8 mouse cellular contexts compared by ENCODE assay signal in genomic region chr10:14332688-14333117, GRCm38 (mm10).
DNase-seq lines count a peak whose midpoint lies in the region; ATAC-seq and TF ChIP-seq lines count a peak whose summit lies in the region.

No protein-coding gene starts in this region.

- ATAC-seq in neural tube, embryonic 13.5 days (ENCODE audit: low read depth) = peak; percentile 96
- no peak for ATAC-seq in liver, embryonic 12.5 days

- H3K9me3 ChIP-seq in neural tube, embryonic 13.5 days = no peaks in the 10 kb centered on the region
- no peaks in the 10 kb centered on the region for H3K9me3 ChIP-seq in liver, embryonic 12.5 days (replicated peaks)

- 13% methylated on average over 4 of the region's 4 CpGs for whole genome bisulfite sequencing in neural tube, embryonic 13.5 days
- WGBS in liver, embryonic 12.5 days (ENCODE audit: insufficient replicate concordance) = 35% methylated on average over 4 of the region's 4 CpGs

- 0 out of 2 replicates have a peak overlapping the region, but pooled peaks have one; percentile 52 for H3K27ac ChIP-seq in embryonic fibroblast, embryonic 13.5 days (ENCODE audit: insufficient read depth, low read length)
- peak overlapping the region; percentile 61 for H3K27ac ChIP-seq in neural tube, embryonic 13.5 days (replicated peaks)
- no peak overlapping the region for H3K27ac ChIP-seq in liver, embryonic 12.5 days

- no peak overlapping the region for H3K4me2 ChIP-seq in neural tube, embryonic 13.5 days
- no peak overlapping the region for H3K4me2 ChIP-seq in liver, embryonic 12.5 days

- H3K27me3 ChIP-seq in neural tube, embryonic 13.5 days = no peaks in the 10 kb centered on the region
- H3K27me3 ChIP-seq in liver, embryonic 12.5 days (replicated peaks) = no peaks in the 10 kb centered on the region

- peak; percentile 13 to 30 for DNase-seq in left cerebral cortex, adult 18-20 months (ENCODE audit: low spot score in 2 of 2)
- no peak for DNase-seq in left cerebral cortex, adult 11 months (ENCODE audit: low spot score)
- peak; percentile 2 to 43 for DNase-seq in kidney, postnatal 25 days
- no peak for DNase-seq in spleen, postnatal 10 days (ENCODE audit: low spot score in 2 of 2)
- DNase-seq in adipocyte (ENCODE audit: low spot score) = no peak

- H3K9ac ChIP-seq in neural tube, embryonic 13.5 days = no peak overlapping the region
- no peak overlapping the region for H3K9ac ChIP-seq in liver, embryonic 12.5 days

- no peak overlapping the region for H3K4me3 ChIP-seq in embryonic fibroblast, embryonic 13.5 days (ENCODE audit: insufficient read depth, low read length)
- no peak overlapping the region for H3K4me3 ChIP-seq in neural tube, embryonic 13.5 days
- no peak overlapping the region for H3K4me3 ChIP-seq in liver, embryonic 12.5 days

- H3K36me3 ChIP-seq in neural tube, embryonic 13.5 days = no peaks in the 10 kb centered on the region
- H3K36me3 ChIP-seq in liver, embryonic 12.5 days = no peaks in the 10 kb centered on the region

- no peak for TF ChIP-seq POLR2A in embryonic fibroblast, embryonic 13.5 days (IDR thresholded peaks at IDR 0.05; ENCODE audit: low read depth, low read length)

- peaks cover 6% of the 10 kb centered on the region; the same call in 1 of the 2 replicates for H3K4me1 ChIP-seq in embryonic fibroblast, embryonic 13.5 days (ENCODE audit: control insufficient read depth, insufficient read depth, low read length)
- peaks cover 26% of the 10 kb centered on the region for H3K4me1 ChIP-seq in neural tube, embryonic 13.5 days (replicated peaks)
- no peaks in the 10 kb centered on the region for H3K4me1 ChIP-seq in liver, embryonic 12.5 days

- peak; percentile 29; the same call in 1 of the 2 replicates for TF ChIP-seq CTCF in embryonic fibroblast, embryonic 13.5 days (IDR thresholded peaks at IDR 0.05; ENCODE audit: borderline replicate concordance, insufficient read depth, low read length)

Comparison
In these comparisons a context has a peak if more than half of its experiments do, and no peak if none do; other contexts are left out.
1. DNase-seq: peak in left cerebral cortex, adult 18-20 months (2 of 2) and kidney, postnatal 25 days (2 of 2); none in left cerebral cortex, adult 11 months (single experiment), spleen, postnatal 10 days (0 of 2) and adipocyte (single experiment).